Mouse (Mus musculus): Measurements from ENCODE around the gene Otos. TPM values are rescaled to one million over a fixed set of nuclear protein-coding genes. Genes with fewer than 3 reads are reported as not detected.

Otos gene
- polyA plus RNA-seq, 1 experiment, result 0.28 TPM

- peak in 1 of 2 experiments; percentile 85 for DNase-seq (ENCODE audit: extremely low spot score in 1 of 2, low spot score in 1 of 2)
Observed at GRCm38 (mm10) chr1:92647752-92648151, 889 bp downstream of the Otos start.

DNA sequence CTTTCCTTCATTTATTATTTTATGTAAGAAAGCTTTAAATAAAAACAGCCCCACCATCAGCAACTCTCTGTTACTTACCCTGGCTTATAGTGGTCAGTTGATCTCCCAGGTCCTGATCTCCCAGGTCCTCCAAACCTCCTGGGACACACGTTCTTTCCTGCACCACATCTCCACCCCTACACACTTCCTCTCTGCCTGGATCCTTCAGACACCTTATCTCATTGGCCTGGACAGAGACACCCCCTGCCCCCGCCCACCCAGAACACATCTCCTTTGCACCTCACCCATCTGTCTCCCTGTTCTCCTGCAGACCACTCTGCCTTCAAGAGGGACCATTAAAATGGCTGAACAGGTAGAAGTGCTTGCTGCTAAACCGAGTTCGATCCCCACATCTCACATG lies 1.6 kb downstream of the Otos start:
- DNase-seq (ENCODE audit: extremely low spot score in 1 of 2, low spot score in 1 of 2), result no peak

DNA sequence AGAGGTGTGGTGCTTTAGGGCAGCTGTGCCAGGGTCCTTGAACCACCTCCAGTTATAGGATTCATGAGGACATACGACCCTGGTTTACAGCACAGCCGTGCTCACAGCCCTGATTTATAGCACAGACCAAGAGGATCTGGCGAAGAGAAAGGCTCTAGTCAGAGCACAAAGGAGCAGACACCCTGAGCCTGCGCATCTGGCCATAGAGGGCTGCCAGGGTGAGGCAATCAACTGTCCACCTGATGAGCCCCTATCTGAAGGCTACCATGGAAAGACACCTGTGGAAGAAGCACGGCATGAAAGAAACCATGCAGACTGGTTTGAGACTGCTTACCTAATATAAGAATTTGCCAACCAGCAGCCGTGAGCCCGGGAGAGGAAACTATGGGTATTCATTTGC lies 2.0 kb downstream of the Otos start:
- no peak for DNase-seq (ENCODE audit: extremely low spot score in 1 of 2, low spot score in 1 of 2)

GRCm38 (mm10) chr1:92646111-92646510 lies 2.5 kb downstream of the Otos start:
- no peak for DNase-seq (ENCODE audit: extremely low spot score in 1 of 2, low spot score in 1 of 2)

DNA sequence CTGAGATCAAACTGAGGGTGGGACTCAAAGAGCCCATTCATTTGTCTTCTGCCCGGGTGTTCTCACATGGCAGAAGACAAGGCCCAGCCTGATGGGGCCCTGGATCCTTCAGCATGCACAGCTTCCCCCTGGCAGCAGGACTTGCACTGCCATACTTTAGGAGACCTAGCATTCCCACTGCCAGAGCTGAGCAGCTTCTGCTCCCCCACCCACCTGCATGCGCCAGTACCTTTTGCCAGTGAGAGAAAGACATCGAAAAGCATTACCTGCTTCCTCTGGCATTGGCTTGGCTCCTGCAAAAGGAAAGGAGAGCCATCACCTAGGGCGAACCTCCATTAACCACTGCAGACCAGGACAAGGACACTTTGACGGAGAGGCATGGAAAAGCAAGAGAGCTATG lies 3.7 kb downstream of the Otos start:
- no peak for DNase-seq (ENCODE audit: extremely low spot score in 1 of 2, low spot score in 1 of 2)

DNA sequence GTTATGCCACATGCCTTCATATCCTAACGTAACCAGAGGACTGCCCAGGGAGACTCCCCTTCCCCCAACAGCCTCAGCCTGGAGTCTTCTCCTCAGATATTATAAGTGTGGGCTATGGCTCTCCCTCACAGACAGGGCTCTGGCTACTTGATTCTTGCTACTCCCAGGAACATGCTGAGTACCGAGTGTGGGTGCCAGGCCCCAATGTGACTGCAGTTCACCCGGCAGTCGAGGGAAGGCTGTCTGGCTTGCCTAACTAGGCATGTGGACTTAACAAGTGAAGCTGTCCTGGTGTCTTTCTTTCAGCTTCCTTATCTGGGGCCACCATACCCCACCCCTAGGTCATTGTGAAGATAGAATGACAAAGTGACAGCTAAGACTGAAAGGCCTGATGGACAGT lies 5.0 kb downstream of the Otos start:
- no peak for DNase-seq (ENCODE audit: extremely low spot score in 1 of 2, low spot score in 1 of 2)

DNA sequence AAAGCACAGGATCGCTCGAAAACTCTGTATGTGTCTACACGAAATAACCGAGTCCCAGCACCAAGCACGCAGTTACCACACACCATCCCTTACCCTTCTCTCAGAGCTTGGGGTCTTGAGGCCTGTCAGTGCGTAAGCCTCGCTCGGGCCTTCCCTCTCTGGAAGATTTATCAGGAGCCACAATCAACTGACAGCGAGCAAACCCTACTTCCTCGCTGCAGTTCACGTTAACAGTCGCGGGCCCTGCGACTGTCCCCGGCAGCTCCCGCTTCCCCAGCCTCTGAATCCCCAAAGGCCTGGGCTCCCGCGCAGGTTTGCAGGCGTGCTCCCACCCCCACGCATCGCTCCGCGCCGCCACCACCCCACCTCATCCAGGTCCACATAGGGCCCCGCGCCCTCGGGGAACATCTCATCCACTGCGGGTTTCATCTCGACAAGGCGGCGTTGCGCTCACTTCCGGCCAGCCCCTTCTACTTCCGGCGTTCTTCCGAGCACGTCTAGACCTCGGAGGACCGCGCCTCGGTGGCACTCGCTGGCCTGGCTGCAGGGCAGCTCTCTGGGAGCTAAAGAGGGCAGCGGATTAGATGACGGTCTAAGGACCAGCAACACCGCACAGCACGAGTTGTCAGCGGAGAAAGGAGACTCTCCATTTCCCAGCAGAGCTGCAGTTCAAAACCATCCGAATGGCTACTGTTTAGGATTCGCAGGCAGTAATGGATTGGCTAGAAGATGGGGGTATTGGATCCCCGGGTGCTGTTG lies 6.9 kb downstream of the Otos start, which contains the start of gene Cops9:
Cops9 (minus strand) TSS at position 472 of the 759 bp plus-strand sequence.
- peak; percentile 79 to 93 for DNase-seq (ENCODE audit: extremely low spot score in 1 of 2, low spot score in 1 of 2)

DNA sequence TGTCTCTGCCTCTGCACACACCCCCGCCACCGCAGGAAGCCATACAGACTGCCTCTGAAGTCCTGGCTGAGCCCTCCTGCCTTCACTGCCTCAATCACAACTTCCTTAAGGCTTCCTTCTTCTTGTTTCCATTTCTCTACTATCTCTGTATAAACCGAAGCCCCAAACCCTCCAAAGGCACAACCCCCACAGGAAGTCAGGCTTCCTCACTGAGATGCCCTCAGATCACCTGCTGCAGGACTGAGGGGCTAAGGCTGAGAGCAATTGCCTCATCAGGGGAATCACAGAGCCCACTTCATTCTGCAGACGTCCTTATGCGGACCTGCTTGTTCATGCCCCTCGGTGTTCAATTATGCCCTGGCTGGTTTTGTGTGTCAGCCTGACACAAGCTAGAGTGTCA lies 8.2 kb downstream of the Otos start:
- DNase-seq (ENCODE audit: extremely low spot score in 1 of 2, low spot score in 1 of 2), result no peak

- no peak for DNase-seq (ENCODE audit: extremely low spot score in 1 of 2, low spot score in 1 of 2)
Observed at GRCm38 (mm10) chr1:92638736-92639135, 9.9 kb downstream of the Otos start.

- DNase-seq (ENCODE audit: extremely low spot score in 1 of 2, low spot score in 1 of 2), result peak; percentile 70 to 81
Observed at GRCm38 (mm10) chr1:92638181-92638580, 10.5 kb downstream of the Otos start.

- no peak for DNase-seq (ENCODE audit: extremely low spot score in 1 of 2, low spot score in 1 of 2)
Observed at GRCm38 (mm10) chr1:92637501-92638172, 11.0 kb downstream of the Otos start.

DNA sequence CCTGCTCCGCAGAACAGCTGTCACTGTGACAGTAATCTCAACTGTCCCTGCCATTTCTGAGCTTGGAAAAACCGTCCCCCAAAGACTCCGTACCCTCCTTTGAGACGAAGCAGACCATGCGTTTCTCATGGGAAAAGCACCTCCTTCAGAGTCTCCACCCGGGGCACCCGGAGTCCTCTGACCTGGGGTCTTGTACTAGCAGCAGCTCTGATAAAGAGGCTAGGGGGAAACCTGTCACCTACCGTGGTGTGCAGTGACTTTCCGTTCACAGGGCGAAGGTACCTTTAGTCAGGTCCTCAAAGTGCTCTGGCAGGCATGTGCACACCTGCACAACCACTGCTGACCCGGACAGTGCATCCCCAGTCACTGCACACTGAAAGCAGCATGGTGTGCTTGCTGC lies 12.0 kb downstream of the Otos start:
- no peak for DNase-seq (ENCODE audit: extremely low spot score in 1 of 2, low spot score in 1 of 2)

- no peak for DNase-seq (ENCODE audit: extremely low spot score in 1 of 2, low spot score in 1 of 2)
Observed at GRCm38 (mm10) chr1:92636015-92636414, 12.6 kb downstream of the Otos start.

- no peak for DNase-seq (ENCODE audit: extremely low spot score in 1 of 2, low spot score in 1 of 2)
Observed at GRCm38 (mm10) chr1:92634976-92635599, 13.6 kb downstream of the Otos start.

DNA sequence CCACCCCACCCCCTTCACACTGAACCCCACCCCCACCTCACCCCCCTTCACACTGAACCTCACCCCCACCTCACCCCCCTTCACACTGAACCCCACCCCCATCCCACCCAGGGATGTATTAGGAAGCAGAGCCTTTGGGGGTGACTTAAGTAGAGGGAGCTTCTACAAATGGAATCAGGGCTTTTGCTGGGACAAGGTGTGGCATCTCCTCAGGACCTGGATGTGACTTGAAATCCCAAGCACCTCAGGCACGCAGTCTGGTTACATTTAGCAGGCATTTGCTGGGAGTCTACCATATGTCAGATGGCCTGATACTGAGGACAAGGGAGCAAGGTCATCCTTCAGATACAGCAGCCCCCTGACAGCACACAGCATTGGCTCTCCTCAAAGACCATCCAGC lies 14.1 kb downstream of the Otos start:
- no peak for DNase-seq (ENCODE audit: extremely low spot score in 1 of 2, low spot score in 1 of 2)

GRCm38 (mm10) chr1:92633726-92634125 lies 14.9 kb downstream of the Otos start:
- no peak for DNase-seq (ENCODE audit: extremely low spot score in 1 of 2, low spot score in 1 of 2)

- DNase-seq (ENCODE audit: extremely low spot score in 1 of 2, low spot score in 1 of 2), result no peak
Observed at GRCm38 (mm10) chr1:92632948-92633347, 15.7 kb downstream of the Otos start.

- DNase-seq (ENCODE audit: extremely low spot score in 1 of 2, low spot score in 1 of 2), result no peak
Observed at GRCm38 (mm10) chr1:92632196-92632595, 16.4 kb downstream of the Otos start.

GRCm38 (mm10) chr1:92628227-92628626 lies 20.4 kb downstream of the Otos start:
- DNase-seq (ENCODE audit: extremely low spot score in 1 of 2, low spot score in 1 of 2), result no peak

GRCm38 (mm10) chr1:92618360-92618759 lies 30.3 kb downstream of the Otos start:
- DNase-seq (ENCODE audit: extremely low spot score in 1 of 2, low spot score in 1 of 2), result no peak

- no peak for DNase-seq (ENCODE audit: extremely low spot score in 1 of 2, low spot score in 1 of 2)
Observed at GRCm38 (mm10) chr1:92617488-92617887, 31.2 kb downstream of the Otos start, which contains the start of gene Olfr12. Gene Olfr12, plus strand, starts transcription at chr1:92617788.

DNA sequence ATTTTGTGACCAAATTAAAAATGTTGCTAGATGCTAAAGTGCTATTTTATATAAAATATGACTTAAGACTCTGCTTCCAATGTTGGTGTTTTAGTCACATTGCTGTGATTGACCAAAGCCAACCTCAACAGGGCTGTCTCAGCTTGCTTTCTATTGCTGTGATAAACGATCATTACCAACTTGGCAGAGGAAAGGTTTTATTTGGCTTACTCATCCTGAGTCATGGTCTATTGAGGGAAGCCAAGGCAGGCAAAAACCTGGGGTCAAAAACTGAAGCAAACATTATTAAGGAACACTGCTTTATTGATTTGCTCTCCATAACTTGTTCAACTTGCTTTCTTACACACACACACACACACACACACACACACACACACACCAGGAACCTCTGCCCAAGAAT lies 32.6 kb downstream of the Otos start:
- no peak for DNase-seq (ENCODE audit: extremely low spot score in 1 of 2, low spot score in 1 of 2)

All from frontal cortex, adult 2 months (tissue).